ENCODE assay signal across 18 mouse cellular contexts in the genomic region with DNA sequence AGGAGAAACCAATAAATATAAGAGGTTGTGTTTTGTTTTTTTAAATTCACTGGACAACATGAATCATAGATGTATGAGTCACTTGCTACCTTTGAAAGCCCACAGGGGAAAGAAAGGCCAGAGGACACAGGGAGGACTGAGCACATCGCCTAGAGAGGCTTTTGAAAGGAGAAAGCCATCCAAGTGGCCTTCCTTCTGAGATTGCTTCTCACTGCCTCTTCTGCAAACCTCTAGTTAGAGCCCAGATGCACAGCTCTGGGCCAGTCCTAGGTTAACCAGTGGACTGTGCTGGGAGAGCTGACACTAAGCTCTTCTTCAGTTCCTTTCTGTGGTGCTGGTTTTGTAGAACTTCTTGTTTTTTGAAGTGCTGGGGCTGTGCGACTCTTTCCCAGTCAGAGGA. TPM values are rescaled to one million over a fixed set of nuclear protein-coding genes. Genes with fewer than 3 reads are reported as not detected.
DNase-seq lines count a peak whose midpoint lies in the region; ATAC-seq and TF ChIP-seq lines count a peak whose summit lies in the region.
"Had no signal": no experiment of that assay in that cellular context is flagged by ENCODE, and none has a peak within 500 bp of the region (broad histone marks: within the 10 kb centered on the region; RNA-seq: fewer than 3 reads in every experiment).

No protein-coding gene starts in this region.

- peak overlapping the region; percentile 77 for H3ac ChIP-seq in C2C12 (ENCODE audit: control insufficient read depth, insufficient read length, low read depth)

- H3K36me3 ChIP-seq in C2C12 (ENCODE audit: control insufficient read depth, insufficient read depth) = peaks cover 26% of the 10 kb centered on the region
- H3K36me3 ChIP-seq in liver, postnatal 0 days (replicated peaks; ENCODE audit: insufficient read depth, low read length) = no peaks in the 10 kb centered on the region
- H3K36me3 ChIP-seq: embryonic facial prominence, embryonic 12.5 days; heart, embryonic 15.5 days; hindbrain, embryonic 12.5 days had no signal

- peaks cover 29% of the 10 kb centered on the region for H3K4me1 ChIP-seq in brown adipose tissue, adult 24 weeks (ENCODE audit: control insufficient read depth, insufficient read depth, insufficient read length, low read length)
- H3K4me1 ChIP-seq in liver, postnatal 0 days (ENCODE audit: insufficient read depth) = peaks cover 47% of the 10 kb centered on the region
- H3K4me1 ChIP-seq: hindbrain, embryonic 12.5 days had no signal

- peak overlapping the region; percentile 28 for H3K4me3 ChIP-seq in C2C12 (ENCODE audit: insufficient read depth, poor library complexity, severe bottlenecking)
- no peak overlapping the region for H3K4me3 ChIP-seq in brown adipose tissue, adult 24 weeks (ENCODE audit: insufficient read depth, low read depth, low read length)
- no peak overlapping the region for H3K4me3 ChIP-seq in liver, postnatal 0 days (ENCODE audit: low read depth, low read length)
- H3K4me3 ChIP-seq: embryonic facial prominence, embryonic 12.5 days; heart, embryonic 15.5 days; hindbrain, embryonic 12.5 days had no signal

- H3K9me3 ChIP-seq in liver, postnatal 0 days (ENCODE audit: low read length) = no peaks in the 10 kb centered on the region
- H3K9me3 ChIP-seq: embryonic facial prominence, embryonic 12.5 days; heart, embryonic 15.5 days; hindbrain, embryonic 12.5 days had no signal

- H3K9ac ChIP-seq in liver, postnatal 0 days (replicated peaks) = no peak overlapping the region
- H3K9ac ChIP-seq: embryonic facial prominence, embryonic 12.5 days; heart, embryonic 15.5 days; hindbrain, embryonic 12.5 days had no signal

- no peak for ATAC-seq in liver, postnatal 0 days

- DNase-seq in 416B (ENCODE audit: low read depth) = peak; percentile 60
- DNase-seq in liver, postnatal 0 days = no peak
- DNase-seq in heart, adult 8-10 months (ENCODE audit: low spot score) = no peak
- DNase-seq in embryo, embryonic 9.5 days (ENCODE audit: extremely low spot score) = no peak
- DNase-seq in left cerebral cortex, adult 18-20 months (ENCODE audit: low spot score in 2 of 2) = no peak
- DNase-seq: adrenal gland, postnatal 14 days; cerebellum, postnatal 14 days; kidney, adult 11 months; kidney, postnatal 25 days; lung, adult 2 months; lung, postnatal 4 days; midbrain, embryonic 14.5 days; right cerebral cortex, postnatal 14 days had no signal

- H3K79me2 ChIP-seq in C2C12 (ENCODE audit: control insufficient read depth, insufficient read depth) = peaks cover 33% of the 10 kb centered on the region

- TF ChIP-seq CTCF in C2C12 (IDR thresholded peaks at IDR 0.05; ENCODE audit: control insufficient read depth, insufficient read depth, insufficient read length) = no peak
- no peak for TF ChIP-seq CTCF in liver, postnatal 0 days (IDR thresholded peaks at IDR 0.05; ENCODE audit: low read depth)

- H3K27me3 ChIP-seq in C2C12 (ENCODE audit: control insufficient read depth, insufficient read depth, insufficient read length) = no peaks in the 10 kb centered on the region
- H3K27me3 ChIP-seq in liver, postnatal 0 days (ENCODE audit: insufficient read depth, low read length) = no peaks in the 10 kb centered on the region
- H3K27me3 ChIP-seq: embryonic facial prominence, embryonic 12.5 days; heart, embryonic 15.5 days; hindbrain, embryonic 12.5 days had no signal

- H3K79me3 ChIP-seq in C2C12 (ENCODE audit: low read depth) = peaks cover 14% of the 10 kb centered on the region

- no peak for TF ChIP-seq EP300 in liver, postnatal 0 days (IDR thresholded peaks at IDR 0.05; ENCODE audit: low read depth)

- peak overlapping the region; percentile 26; the same call in 1 of the 2 replicates for H3K27ac ChIP-seq in brown adipose tissue, adult 24 weeks (replicated peaks; ENCODE audit: low read depth, low read length)
- 0 out of 2 replicates have a peak overlapping the region, but pooled peaks have one; percentile 34 for H3K27ac ChIP-seq in liver, postnatal 0 days (ENCODE audit: low read depth)
- H3K27ac ChIP-seq: embryonic facial prominence, embryonic 12.5 days; heart, embryonic 15.5 days; hindbrain, embryonic 12.5 days had no signal

- 47% methylated on average over 2 of the region's 2 CpGs for WGBS in liver, postnatal 0 days (ENCODE audit: insufficient replicate concordance)

- no peak overlapping the region for H3K4me2 ChIP-seq in liver, postnatal 0 days (ENCODE audit: low read depth, low read length)
- H3K4me2 ChIP-seq: embryonic facial prominence, embryonic 12.5 days; heart, embryonic 15.5 days; hindbrain, embryonic 12.5 days had no signal

TF ChIP-seq in C2C12, 6 proteins besides CTCF, POLR2A, EP300 and RAD21:
- TF ChIP-seq MYOD1 (IDR thresholded peaks at IDR 0.05; ENCODE audit: control insufficient read depth, insufficient read length, low read depth) = no peak
- TF ChIP-seq FOSL1 (IDR thresholded peaks at IDR 0.05; ENCODE audit: insufficient read depth, low read length, poor library complexity, severe bottlenecking) = peak; percentile 53

RNA-seq across cellular contexts. Expression of gene Snx9, which starts 40.9 kb away (rescaled TPM):
- polyA plus RNA-seq in C2C12 (2012; fragmentation: generic; extraction: Trizol) = 57.5 TPM
- 45.2 and 49.4 TPM in 2 replicates for polyA plus RNA-seq in brown adipose tissue, adult 24 weeks (2012; ENCODE audit: insufficient read depth, insufficient read length, missing spikeins)
- 13.1 and 13.5 TPM in 2 replicates for polyA plus RNA-seq in liver, postnatal 0 days (2015; fragmentation: Nextera tagmentation; extraction: Ambion mirVana)
- 10 to 100 TPM; 29.0 to 32.4 (median 30.3) TPM for total RNA-seq in heart, adult 8-10 months (2022)
- 10 to 100 TPM; 15.5 to 16.7 TPM for total RNA-seq in left cerebral cortex, adult 18-20 months (2021)
